Mouse (Mus musculus): ENCODE measurements at regions not wholly inside any gene's neighbourhood (a gene's known extent, or its start where the extent isn't known, plus 50 kb on each side); places are given as distances from the start of the nearest gene placed in this dataset.

- intact Hi-C loops (cut with DNase I) = no loop called here
These were observed 114.7 kb upstream of the Adra1d start for GRCm38 (mm10) chr2:131676736-131677135.

GRCm38 (mm10) chr2:131674872-131675271 lies 112.8 kb upstream of the Adra1d start:
- intact Hi-C loops (cut with DNase I) = no loop called here

GRCm38 (mm10) chr2:131673351-131673750 lies 111.3 kb upstream of the Adra1d start:
- intact Hi-C loops (cut with DNase I) = no loop called here

GRCm38 (mm10) chr2:131672646-131673045 lies 110.6 kb upstream of the Adra1d start:
- intact Hi-C loops (cut with DNase I) = no loop called here

GRCm38 (mm10) chr2:131672223-131672622 lies 110.1 kb upstream of the Adra1d start:
- intact Hi-C loops (cut with DNase I) = no loop called here

GRCm38 (mm10) chr2:131670876-131671275 lies 108.8 kb upstream of the Adra1d start:
- intact Hi-C loops (cut with DNase I) = no loop called here

- intact Hi-C loops (cut with DNase I) = no loop called here
These were observed 105.8 kb upstream of the Adra1d start for GRCm38 (mm10) chr2:131667874-131668273.

- intact Hi-C loops (cut with DNase I) = no loop called here
These were observed 104.8 kb upstream of the Adra1d start for GRCm38 (mm10) chr2:131666841-131667364.

- intact Hi-C loops (cut with DNase I) = no loop called here
These were observed 102.5 kb upstream of the Adra1d start for GRCm38 (mm10) chr2:131664575-131664974.

- intact Hi-C loops (cut with DNase I) = no loop called here
These were observed 101.2 kb upstream of the Adra1d start for GRCm38 (mm10) chr2:131663199-131663809.

GRCm38 (mm10) chr2:131652197-131652596 lies 90.1 kb upstream of the Adra1d start:
- intact Hi-C loops (cut with DNase I) = no loop called here

GRCm38 (mm10) chr2:131650611-131651153 lies 88.6 kb upstream of the Adra1d start:
- intact Hi-C loops (cut with DNase I) = no loop called here

- intact Hi-C loops (cut with DNase I) = no loop called here
These were observed 82.2 kb upstream of the Adra1d start for GRCm38 (mm10) chr2:131644166-131644858.

- intact Hi-C loops (cut with DNase I) = no loop called here
These were observed 80.4 kb upstream of the Adra1d start for GRCm38 (mm10) chr2:131642456-131642855.

GRCm38 (mm10) chr2:131638996-131639605 lies 77.0 kb upstream of the Adra1d start:
- intact Hi-C loops (cut with DNase I) = no loop called here

- intact Hi-C loops (cut with DNase I) = no loop called here
These were observed 73.7 kb upstream of the Adra1d start for GRCm38 (mm10) chr2:131635791-131636190.

- intact Hi-C loops (cut with DNase I) = no loop called here
These were observed 55.8 kb upstream of the Adra1d start for GRCm38 (mm10) chr2:131617916-131618315.

- intact Hi-C loops (cut with DNase I) = no loop called here
These were observed 50.4 kb upstream of the Adra1d start for GRCm38 (mm10) chr2:131612486-131612885.
